Mouse (Mus musculus): ENCODE measurements around the gene Alkbh2.

Alkbh2 gene

GRCm38 (mm10) chr5:114127374-114128349 is at the start of gene Alkbh2:
Alkbh2 (minus strand) TSS chr5:114128218.
- DNase-seq, result peak; percentile 78

- DNase-seq, result no peak
These were observed 48.8 kb upstream of the Alkbh2 start for GRCm38 (mm10) chr5:114176548-114177400.

- DNase-seq, result peak; percentile 59
These were observed 47.7 kb upstream of the Alkbh2 start for GRCm38 (mm10) chr5:114175596-114176171.

DNA sequence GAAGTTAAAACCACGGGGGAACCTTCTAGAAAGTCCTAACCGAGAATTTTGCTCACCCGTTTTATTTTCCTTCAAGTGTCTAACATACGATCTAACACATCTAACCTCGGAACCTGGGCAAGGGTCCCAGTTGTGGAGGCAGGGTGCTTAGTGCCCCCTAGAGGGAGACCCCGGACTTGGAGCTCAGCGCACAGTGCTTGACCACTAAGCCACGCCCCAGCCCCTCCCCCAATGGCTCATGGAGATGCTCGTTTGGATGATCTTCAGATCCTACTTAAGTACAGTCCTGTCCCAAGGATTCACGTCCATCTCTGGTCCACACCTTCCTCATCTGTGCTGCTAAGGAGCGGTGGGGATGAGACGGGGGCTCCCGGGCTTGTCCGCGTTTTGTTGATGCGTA is 46.6 kb upstream of the Alkbh2 start:
- no peak for DNase-seq

- no peak for DNase-seq
These were observed 46.0 kb upstream of the Alkbh2 start for GRCm38 (mm10) chr5:114173877-114174581.

DNA sequence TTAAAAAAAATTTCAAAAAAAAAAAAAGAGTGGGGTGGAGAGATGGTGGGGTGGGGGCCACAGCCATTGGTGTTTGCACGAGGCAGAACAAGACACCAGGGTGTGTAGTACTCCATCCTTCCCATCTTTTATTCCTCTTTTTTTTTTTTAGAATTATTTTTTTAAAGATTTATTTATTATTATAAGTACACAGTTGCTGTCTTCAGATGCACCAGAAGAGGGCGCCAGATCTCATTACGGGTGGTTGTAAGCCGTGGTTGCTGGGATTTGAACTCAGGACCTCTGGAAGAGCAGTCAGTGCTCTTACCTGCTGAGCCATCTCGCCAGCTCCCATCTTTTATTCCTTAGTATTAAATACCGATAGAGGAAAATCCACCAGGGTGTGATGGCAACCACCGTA is 45.4 kb upstream of the Alkbh2 start:
- DNase-seq, result no peak

DNA sequence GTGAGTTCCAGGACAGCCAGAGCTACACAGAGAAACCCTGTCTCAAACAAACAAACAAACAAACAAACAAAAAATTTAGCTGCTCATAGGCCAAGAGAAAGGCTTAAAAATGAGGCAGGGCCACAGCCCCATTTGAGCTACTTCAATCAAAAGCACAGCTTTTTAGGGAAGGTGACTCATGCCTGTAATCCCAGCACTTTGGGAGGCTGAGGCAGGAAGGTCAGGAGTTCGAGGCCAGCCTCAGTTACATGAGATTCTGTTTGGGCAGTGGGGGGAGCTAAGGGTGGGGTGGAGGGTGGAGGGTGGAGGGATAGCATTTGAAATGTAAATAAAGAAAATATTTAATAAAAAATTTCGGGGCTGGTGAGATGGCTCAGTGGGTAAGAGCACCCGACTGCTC is 44.9 kb upstream of the Alkbh2 start:
- no peak for DNase-seq

GRCm38 (mm10) chr5:114170345-114170744 is 42.3 kb upstream of the Alkbh2 start:
- DNase-seq, result no peak

DNA sequence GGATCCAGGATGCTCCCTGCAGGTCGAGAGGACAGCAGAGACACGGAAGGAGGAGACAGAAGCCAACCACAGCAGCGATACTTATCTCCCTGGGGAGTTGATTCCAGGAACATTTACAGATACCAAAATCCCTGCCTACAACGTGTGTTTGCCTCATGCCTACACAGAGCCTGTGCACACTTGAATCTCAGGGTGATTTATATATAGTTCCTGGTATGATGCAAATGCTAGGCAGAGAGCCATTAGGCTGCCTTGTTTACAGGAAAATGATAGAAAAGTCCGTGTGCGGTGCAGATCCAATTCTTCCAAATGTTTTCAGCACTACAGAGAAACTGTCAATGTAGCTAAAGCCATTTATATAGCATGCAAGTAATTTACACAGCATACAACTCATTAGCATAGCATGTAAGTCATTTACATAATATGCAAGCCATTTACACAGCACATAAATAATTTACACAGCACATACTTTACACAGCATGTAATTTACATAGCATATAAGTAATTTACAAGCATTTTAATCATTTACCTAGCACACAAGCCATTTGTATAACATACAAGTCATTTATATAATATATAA is 35.2 kb upstream of the Alkbh2 start:
- DNase-seq, result no peak

- DNase-seq, result no peak
These were observed 34.2 kb upstream of the Alkbh2 start for GRCm38 (mm10) chr5:114162106-114162815.

DNA sequence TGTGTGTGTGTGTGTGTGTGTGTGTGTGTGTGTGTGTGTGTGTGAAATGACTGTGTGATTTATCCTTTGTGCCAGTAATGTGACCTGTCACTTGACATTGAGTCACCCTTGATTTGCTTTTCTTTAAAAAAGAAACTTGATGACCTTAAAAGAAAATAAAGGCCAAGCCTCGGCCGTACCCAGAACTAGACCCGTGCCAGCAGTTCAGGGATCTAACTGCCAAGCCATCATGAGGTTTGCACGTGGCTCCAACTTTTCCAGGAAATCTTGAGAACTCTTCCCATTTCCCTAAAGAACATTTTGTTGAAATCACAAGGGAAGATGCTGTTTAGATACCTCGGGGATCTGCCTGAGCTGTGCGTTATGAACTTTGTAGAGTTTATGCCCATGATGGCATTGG is 33.4 kb upstream of the Alkbh2 start:
- no peak for DNase-seq

- DNase-seq, result no peak
These were observed 29.2 kb upstream of the Alkbh2 start for GRCm38 (mm10) chr5:114157236-114157635.

DNA sequence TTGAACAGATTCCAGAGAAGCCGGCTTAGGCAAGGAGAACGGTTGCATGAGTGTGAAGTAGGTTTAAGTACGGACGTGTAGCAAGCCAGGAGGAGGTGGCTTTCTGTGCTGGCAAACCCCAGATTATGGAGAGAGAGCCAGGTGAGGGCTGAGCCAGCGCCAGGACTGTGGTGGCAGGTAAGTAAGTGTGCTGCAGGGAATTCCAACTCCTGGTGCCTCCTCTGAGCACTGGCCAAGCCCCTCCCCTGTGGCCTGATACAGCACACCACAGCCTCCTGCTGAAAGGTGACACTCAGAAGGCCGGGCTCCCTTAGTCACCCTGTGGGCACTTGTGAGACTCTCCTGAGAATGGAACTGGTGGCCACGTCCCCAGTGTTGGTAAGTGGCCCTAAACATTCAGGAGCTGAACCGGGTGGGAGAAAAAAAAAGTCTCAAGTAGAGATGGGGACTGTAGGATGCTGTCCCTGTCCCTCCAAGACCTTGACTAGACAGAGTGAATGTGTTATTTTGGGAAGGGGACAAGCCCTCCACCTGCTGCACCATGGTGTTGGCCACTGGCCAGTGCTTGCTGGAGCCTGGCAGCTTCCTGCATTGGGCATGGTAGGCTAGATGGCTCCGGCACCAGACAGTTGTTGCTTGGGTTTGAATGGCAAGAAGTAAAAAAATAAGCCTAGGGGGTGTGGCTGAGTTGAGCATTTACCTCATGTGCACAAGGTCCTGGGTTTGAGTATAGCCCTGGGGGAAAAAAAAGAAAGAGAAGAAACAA is 27.3 kb upstream of the Alkbh2 start:
- DNase-seq, result no peak

DNA sequence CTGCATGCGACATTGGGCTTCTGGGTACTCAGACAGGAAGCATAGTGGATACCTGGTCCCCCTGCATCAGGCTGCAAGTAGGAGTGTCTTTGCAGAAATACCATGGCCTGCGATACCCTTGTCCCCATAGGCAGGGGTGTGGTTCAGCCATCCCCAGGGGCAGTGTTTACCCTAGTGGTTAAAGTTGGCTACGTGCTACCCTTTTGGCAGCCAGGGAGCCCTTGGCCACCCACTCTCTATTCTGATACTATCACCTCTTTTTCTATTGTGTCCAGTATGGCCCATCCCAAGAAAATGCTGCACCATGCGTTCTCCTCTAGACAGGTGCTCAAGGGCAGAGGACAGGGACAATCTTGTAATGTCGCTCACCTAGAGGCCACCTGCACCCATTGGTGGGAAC is 26.7 kb upstream of the Alkbh2 start:
- no peak for DNase-seq

- no peak for DNase-seq
These were observed 25.5 kb upstream of the Alkbh2 start for GRCm38 (mm10) chr5:114153490-114153889.

DNA sequence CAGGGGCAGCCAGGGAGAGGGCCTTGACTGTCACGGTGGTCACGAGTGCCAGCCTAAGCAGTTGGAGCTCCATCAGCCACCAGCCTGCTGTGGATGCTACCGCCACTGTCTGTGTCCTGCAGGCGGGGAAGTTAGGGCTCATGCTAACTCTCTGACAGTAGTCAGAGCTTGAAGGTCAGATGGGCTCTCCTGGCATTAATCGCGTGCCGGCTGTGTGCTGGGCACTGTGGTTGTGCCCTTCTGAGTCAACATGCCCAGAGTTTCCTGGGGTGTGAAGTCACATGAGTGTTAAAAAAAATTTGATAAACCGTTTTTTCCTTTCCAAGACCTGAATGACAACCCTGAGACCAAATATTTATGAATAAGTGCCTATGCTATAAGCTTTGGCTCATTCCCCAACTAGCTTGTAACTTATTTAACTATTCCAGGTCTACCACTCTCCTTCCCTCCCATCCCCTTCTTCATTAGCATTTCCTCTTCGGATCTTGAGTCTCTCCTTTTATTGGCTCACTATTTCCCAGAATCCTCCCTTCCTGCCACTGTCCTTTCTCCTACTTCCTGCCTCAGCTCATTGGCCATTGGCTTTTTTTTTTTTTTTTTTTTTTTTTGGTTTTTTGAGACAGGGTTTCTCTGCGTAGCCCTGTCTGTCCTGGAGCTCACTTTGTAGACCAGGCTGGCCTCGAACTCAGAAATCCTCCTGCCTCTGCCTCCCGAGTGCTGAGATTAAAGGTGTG is 24.5 kb upstream of the Alkbh2 start:
- DNase-seq, result no peak

- DNase-seq, result no peak
These were observed 19.3 kb upstream of the Alkbh2 start for GRCm38 (mm10) chr5:114147043-114147972.

DNA sequence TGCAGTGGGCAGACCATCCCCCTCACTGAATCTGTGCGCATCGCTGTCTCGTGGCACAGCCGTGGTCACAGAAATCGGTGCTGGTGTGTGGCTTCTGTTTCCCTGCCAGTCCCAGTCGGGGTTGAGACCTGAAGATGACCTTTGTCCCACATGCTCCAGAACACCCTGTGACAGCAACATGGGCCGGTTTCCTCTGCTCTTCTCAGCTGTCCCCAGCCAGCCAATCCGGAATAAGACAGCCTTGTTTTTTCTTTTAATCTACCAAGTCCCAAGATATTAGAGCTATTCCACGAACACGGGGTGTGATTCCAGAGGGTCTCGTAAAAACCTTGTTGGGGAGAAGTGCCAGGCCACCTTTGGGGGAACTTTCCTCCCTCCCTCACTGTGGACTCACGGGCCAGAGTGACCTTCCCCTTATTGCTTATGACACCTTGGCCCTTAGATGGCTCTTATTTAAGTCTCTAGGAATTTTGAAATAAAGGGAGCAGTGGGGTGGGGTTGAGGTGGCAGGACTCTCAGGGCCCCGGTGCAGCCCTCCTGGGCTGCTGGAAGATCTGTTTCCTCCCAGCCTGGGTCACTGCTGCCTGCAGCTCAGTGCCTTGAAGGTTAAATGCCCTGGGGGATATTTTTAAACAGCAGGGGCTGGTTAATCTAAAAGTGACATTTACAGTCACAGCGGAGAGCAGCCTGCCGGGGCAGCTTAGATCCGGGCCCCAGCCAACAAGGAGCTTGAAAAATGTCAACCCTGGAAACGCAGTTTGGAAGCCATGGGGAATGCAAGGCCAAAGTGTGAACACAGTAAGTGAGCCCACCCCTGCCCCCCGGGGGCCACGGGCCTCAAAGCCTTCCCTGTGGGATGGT is 18.2 kb upstream of the Alkbh2 start, which contains the start of gene Acacb:
TSS of gene Acacb (plus strand) at position 508 of the 861 bp plus-strand sequence.
- no peak for DNase-seq
